Mouse (Mus musculus): ENCODE data around the gene Olfml1.

Olfml1 gene

DNA sequence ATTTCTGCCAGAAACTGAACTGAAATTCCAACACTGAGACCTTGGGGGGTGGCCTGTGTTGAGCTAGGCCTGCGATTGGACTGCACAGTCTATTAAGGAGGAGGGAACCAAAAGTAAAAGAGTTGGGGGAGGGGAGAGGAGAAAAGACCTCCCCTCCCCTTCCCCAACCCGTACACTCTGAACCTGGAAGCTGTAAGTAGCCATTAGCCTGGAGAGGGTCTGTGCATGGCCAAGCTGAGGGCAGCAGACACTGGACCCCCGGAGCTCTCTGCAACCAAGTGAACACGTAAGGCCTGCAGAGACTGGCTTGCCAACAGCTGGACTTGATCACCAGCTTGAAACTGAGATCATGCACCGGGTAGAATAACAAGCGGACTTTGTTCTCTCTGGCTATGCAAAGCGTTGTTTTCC, at the start of gene Olfml1:
Olfml1 (plus strand) TSS at position 186 of the 411 bp plus-strand sequence.
- no peak for DNase-seq

DNA sequence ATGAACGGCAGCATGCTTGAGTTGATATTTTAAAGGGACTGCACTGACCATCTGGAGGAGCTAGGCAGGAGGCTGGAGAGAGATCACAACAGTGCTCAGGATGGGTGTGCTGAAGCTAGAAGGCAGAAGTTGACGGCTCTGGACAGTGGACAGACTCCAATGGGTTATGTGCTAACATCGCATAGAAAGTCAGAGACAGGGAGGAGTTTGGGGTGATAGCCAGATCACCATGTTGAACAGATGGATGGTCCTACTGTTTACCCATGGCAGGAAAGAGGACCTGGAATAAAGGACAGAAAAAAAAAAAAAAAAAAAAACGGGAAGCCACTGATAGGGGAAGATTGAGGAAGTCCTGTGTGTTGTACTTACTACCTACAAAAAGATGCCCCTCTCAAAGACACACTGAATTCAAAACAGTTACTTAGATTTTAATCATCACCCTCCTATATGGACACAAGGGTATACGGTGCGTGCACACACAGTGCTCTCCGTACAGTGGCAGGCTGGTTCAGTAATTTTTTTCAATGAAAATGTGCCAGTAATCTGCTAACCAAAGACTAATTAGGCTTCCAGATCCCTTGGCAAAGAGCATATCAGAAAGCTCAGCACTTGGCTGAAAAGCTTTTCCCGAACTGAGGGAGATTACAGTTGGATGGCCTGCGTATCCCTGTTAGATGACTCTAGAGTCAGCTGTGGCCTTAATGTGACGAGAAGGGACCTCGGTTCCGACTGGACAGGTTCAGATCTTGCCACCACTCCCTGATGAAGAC, 47.8 kb upstream of the Olfml1 start:
- DNase-seq, result peak; percentile 53

- no peak for DNase-seq
Observed at GRCm38 (mm10) chr7:107521411-107521810, 45.8 kb upstream of the Olfml1 start.

GRCm38 (mm10) chr7:107526299-107526698, 40.9 kb upstream of the Olfml1 start:
- DNase-seq, result peak; percentile 66

DNA sequence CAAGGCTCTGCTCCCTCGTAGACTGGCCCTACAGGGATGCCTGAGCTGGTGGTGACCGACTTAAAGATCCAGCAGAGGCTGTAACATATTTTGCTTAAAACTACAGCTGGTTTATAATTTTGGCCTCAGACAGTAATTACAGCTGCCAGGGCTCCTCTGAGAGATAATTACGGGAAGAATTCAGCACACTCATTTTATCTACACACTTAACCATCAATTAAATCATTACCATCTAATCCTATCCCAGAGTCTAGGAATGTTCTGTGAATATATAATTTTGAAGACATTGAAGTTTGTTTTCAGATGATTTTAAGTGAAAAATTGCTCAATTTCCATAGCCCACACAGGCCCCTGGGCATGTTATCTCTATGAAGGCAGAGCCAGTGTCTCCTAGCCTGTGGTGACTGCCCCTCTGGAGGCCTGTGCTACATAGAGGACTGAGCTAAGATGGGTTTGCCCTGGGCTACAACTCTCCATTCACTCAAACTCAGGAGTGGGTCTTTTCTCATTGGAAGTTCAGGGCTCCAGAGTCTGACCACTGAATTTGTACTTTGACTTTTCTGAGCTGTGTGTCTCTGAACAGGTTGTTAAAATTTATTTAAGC, 39.0 kb upstream of the Olfml1 start:
- DNase-seq, result no peak

DNA sequence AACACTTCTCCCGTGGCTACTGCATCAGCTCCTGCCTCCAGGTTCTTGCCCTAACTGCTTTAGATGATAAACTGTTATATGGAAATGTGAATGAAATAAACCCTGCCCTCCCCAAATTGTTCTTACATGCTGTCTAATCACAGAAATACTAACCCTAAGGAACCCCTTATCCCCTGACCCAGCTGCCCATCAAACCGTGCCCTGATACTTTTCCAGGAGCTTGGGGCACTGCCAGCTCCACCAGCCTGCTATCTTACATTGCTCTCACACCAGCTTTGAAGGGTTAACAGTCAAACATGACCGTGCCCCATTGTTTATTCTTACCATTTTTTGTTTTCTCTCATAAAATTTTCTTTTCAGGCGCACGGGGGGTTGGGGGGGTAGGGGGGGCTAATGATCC, 37.9 kb upstream of the Olfml1 start:
- no peak for DNase-seq

- no peak for DNase-seq
Observed at GRCm38 (mm10) chr7:107535311-107535710, 31.9 kb upstream of the Olfml1 start.

GRCm38 (mm10) chr7:107536516-107536915, 30.7 kb upstream of the Olfml1 start:
- DNase-seq, result no peak

DNA sequence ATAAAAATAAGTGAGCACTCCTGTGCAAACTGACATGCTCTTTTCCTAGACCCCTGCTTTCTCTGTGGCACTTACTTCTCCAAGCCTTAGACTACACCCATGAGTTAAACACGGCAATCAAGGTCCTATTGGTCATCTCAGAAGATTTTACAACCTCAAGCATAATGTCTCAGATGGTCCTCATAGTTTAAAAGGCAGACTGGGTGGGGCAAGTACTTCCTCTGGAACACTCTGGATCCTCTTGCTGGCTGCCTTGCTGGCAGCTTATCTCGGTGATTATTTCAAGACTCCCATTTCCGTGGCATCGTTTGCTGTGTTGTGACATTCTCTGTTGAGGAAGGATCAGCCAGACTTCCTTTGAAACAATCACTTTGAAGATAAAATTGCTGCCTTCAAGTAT, 27.2 kb upstream of the Olfml1 start:
- DNase-seq, result no peak

DNA sequence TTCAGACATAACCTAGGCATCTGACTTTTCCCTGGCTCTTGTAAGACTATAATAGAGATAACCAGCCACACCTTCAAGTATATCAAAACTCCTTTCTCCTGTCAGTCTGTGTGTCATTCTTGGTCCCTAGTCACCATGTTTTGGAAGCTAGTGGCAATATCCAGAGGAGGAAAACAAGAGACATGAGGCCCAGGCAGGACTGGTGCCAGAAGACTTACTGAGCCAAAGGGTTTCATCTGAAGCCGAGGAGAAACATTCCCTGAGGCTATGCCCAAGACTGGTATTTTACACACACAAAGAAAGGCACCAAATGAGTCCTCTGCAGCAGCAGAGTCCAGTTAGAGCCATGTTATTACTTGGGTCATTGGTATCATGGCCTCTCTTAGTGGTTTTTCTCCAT, 22.2 kb upstream of the Olfml1 start:
- DNase-seq, result no peak

DNA sequence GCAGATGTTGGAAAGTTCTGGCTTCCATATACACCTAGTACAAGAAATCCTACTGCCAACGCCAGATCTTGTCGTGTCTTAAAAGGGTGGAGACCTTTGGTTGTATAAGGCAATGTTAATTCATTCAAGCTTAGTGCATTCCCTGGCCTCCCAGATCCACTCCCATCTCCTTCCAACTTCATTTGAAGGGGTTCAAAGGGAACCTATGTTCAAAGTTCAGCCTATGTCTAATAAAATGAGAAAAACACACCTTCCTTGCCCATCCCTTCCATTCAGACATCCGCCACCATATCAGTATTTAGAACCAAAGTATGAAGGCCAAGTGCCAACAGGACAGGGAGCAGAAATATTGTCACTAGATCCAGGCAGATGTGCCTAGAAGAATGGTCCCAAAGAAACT, 19.4 kb upstream of the Olfml1 start:
- no peak for DNase-seq

GRCm38 (mm10) chr7:107553461-107553860, 13.8 kb upstream of the Olfml1 start:
- DNase-seq, result no peak

DNA sequence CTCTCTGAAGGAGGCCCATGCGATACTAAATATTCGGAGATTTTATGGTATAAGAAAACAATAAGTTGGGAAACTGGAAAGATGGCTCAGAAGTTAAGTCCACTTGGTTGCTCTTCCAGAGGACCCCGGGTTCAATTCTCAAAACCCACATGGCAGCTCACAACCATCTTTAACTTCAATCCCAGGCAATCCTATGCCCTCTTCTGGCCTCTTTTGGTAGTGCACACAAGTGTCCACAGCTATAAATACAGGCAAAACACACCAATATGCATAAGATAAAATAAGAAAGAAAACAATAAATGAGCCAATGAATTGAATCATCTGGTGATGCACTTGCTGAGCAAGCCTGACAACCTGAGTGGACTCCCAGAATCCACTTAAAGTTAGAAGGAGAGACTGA, 11.3 kb upstream of the Olfml1 start:
- DNase-seq, result peak; percentile 16

- no peak for DNase-seq
Observed at GRCm38 (mm10) chr7:107560675-107561074, 6.6 kb upstream of the Olfml1 start.

DNA sequence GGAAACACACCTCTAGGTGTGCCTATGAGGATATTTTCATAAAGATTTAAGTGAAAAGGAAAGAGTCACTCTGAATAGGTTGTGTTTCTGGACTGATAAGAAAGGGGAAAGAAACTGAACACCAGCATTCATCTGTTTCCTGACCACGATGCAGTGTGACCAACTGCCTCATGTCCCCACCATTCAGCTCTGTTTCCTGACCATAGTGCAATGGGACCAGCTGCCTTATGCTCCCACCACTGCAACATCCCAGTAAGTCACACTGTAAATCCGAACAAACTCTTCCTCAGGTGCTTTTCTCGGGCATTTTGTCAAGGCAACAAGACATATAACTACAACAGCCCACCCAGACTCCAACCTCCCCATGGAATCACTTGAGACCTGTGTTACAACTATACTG, 5.7 kb upstream of the Olfml1 start:
- DNase-seq, result no peak

DNA sequence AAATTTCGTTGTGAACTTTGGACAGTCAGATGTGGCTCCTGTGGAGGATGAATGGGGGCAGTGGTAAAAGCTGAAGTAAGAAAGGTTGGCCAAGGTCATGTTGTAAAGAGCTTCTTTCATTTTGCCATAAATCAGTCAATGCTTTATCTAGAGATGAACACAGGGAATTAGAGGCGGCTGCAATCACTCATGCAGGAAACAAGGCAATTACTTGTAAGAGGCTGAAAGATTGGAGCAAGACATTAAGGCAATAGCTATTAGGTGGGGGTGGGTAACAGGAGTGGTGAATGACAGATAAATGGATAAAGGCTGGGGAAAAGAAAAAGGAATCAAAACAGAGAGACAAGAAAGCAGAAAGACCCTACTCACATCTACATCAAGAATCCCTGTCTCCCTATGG, 3.5 kb upstream of the Olfml1 start:
- no peak for DNase-seq

GRCm38 (mm10) chr7:107567674-107568073, 428 bp downstream of the Olfml1 start:
- DNase-seq, result no peak

GRCm38 (mm10) chr7:107568971-107569370, 1.7 kb downstream of the Olfml1 start:
- peak; percentile 6 for DNase-seq

DNA sequence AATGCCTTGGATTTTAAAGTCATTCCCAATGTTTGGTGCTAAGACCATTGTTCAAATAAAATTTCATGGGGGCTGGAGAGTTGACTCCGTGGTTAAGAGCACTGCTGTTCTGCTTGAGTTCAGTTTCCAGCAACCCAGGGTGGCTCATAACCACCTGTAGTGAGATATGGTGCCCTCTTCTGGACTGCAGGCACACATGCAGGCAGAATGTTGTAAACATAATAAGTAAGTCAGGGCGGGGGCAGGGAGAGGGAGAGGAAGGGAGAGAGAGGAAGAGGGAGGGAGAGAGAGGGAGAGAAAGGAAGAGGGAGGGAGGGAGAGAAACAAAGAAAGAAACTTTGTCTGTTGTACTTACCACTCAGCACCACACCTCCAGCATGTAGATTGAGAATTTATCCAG, 6.6 kb downstream of the Olfml1 start:
- DNase-seq, result no peak

- no peak for DNase-seq
Observed at GRCm38 (mm10) chr7:107574276-107574675, 7.0 kb downstream of the Olfml1 start.

- DNase-seq, result no peak
Observed at GRCm38 (mm10) chr7:107592641-107593040, 25.4 kb downstream of the Olfml1 start.

- DNase-seq, result no peak
Observed at GRCm38 (mm10) chr7:107593904-107594303, 26.7 kb downstream of the Olfml1 start.

GRCm38 (mm10) chr7:107594325-107594856, 27.1 kb downstream of the Olfml1 start:
- peak; percentile 23 for DNase-seq

DNA sequence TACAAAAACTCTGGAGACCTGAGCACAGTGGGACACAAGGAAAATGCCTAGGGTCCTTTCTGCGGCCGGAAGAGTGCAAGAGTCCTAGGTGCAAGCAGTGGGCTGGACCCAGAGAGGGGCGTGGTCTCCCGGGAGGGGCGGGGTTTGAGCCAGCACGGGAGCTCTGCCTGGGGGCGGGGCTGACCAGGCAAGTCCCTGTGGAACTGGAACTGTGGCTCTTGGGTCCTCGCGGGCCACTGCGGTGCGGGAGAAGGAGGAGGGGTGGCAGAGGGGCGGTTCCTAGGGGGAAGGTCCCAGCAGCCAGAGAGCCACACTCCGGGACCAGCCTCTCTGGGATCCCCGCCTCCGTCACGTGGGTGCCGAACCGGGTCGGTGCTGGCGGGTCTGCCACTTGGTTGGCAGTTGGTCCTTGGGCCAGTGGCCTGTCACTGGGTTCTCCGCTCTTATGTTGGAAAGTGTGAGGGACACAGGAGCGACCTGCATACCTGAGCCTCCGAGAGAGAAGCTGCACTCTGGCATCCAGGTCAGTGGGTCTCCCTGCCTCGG, 27.7 kb downstream of the Olfml1 start, which contains the start of gene Ppfibp2:
Ppfibp2 (plus strand) TSS at position 351 of the 546 bp plus-strand sequence.
- peak; percentile 61 for DNase-seq
